Comparison of ENCODE assay signal across 20 mouse cellular contexts in genomic region chr8:9654826-9655225, GRCm38 (mm10).
DNase-seq lines count a peak whose midpoint lies in the region; ATAC-seq and TF ChIP-seq lines count a peak whose summit lies in the region.
"Had no signal": no experiment of that assay in that cellular context is flagged by ENCODE, and none has a peak within 500 bp of the region (broad histone marks: within the 10 kb centered on the region; RNA-seq: fewer than 3 reads in every experiment).

No protein-coding gene starts in this region.

- no peak overlapping the region for H3K27ac ChIP-seq in intestine, postnatal 0 days (ENCODE audit: low read depth, low read length)
- H3K27ac ChIP-seq: embryonic facial prominence, embryonic 15.5 days; forebrain, embryonic 10.5 days; forebrain, embryonic 15.5 days; heart, embryonic 13.5 days; hindbrain, embryonic 15.5 days had no signal

- no peaks in the 10 kb centered on the region for H3K27me3 ChIP-seq in intestine, postnatal 0 days (replicated peaks; ENCODE audit: control insufficient read depth, insufficient read depth, low read length)
- H3K27me3 ChIP-seq: CH12.LX; embryonic facial prominence, embryonic 15.5 days; forebrain, embryonic 15.5 days; heart, embryonic 13.5 days; hindbrain, embryonic 15.5 days had no signal

- no peak overlapping the region for H3K4me2 ChIP-seq in intestine, postnatal 0 days (replicated peaks; ENCODE audit: low read depth)
- H3K4me2 ChIP-seq: embryonic facial prominence, embryonic 15.5 days; forebrain, embryonic 15.5 days; heart, embryonic 13.5 days; hindbrain, embryonic 15.5 days had no signal

- 78% methylated on average over 6 of the region's 6 CpGs for WGBS in intestine, postnatal 0 days

- peak; percentile 11 for DNase-seq in cerebellum, adult 8-10 months
- DNase-seq in cerebellum, postnatal 4 days (ENCODE audit: low spot score in 2 of 2): no peak
- peak; percentile 20 for DNase-seq in cerebellum, adult 9-11 months
- DNase-seq in layer of hippocampus, adult 18-20 months (ENCODE audit: low spot score in 2 of 2): peak; percentile 38 to 65
- no peak for DNase-seq in left cerebral cortex, adult 18-20 months (ENCODE audit: low spot score in 2 of 2)
- DNase-seq: adrenal gland, adult 2 months; adrenal gland, postnatal 25 days; embryo, embryonic 11 days; gastrocnemius, postnatal 36 days; heart, adult 11 months; heart, postnatal 36 days had no signal

- no peak for ATAC-seq in intestine, postnatal 0 days
- ATAC-seq: forebrain, embryonic 15.5 days; Patski had no signal

- H3K9me3 ChIP-seq in intestine, postnatal 0 days (ENCODE audit: control insufficient read depth): no peaks in the 10 kb centered on the region
- H3K9me3 ChIP-seq: embryonic facial prominence, embryonic 15.5 days; forebrain, embryonic 10.5 days; forebrain, embryonic 15.5 days; heart, embryonic 13.5 days; hindbrain, embryonic 15.5 days had no signal

- no peak for TF ChIP-seq CTCF in intestine, postnatal 0 days (IDR thresholded peaks at IDR 0.05; ENCODE audit: low read depth)

- H3K4me3 ChIP-seq in intestine, postnatal 0 days (ENCODE audit: low read depth, low read length): no peak overlapping the region
- H3K4me3 ChIP-seq: embryonic facial prominence, embryonic 15.5 days; erythroblast, embryonic 14.5 days; forebrain, embryonic 10.5 days; forebrain, embryonic 15.5 days; heart, embryonic 13.5 days; hindbrain, embryonic 15.5 days had no signal

- H3K36me3 ChIP-seq in intestine, postnatal 0 days (ENCODE audit: control insufficient read depth, insufficient read depth): no peaks in the 10 kb centered on the region
- H3K36me3 ChIP-seq: embryonic facial prominence, embryonic 15.5 days; forebrain, embryonic 10.5 days; forebrain, embryonic 15.5 days; heart, embryonic 13.5 days; hindbrain, embryonic 15.5 days had no signal

- H3K9ac ChIP-seq in intestine, postnatal 0 days (ENCODE audit: low read depth, low read length): no peak overlapping the region
- H3K9ac ChIP-seq: embryonic facial prominence, embryonic 15.5 days; forebrain, embryonic 15.5 days; heart, embryonic 13.5 days; hindbrain, embryonic 15.5 days had no signal

- H3K4me1 ChIP-seq in intestine, postnatal 0 days (replicated peaks; ENCODE audit: control insufficient read depth, insufficient read depth, low read length): no peaks in the 10 kb centered on the region
- H3K4me1 ChIP-seq: embryonic facial prominence, embryonic 15.5 days; forebrain, embryonic 10.5 days; forebrain, embryonic 15.5 days; hindbrain, embryonic 15.5 days had no signal

Comparison
In these comparisons a context has a peak if more than half of its experiments do, and no peak if none do; other contexts are left out.
1. DNase-seq: peak in cerebellum, adult 8-10 months (single experiment), cerebellum, adult 9-11 months (single experiment) and layer of hippocampus, adult 18-20 months (2 of 2); none in cerebellum, postnatal 4 days (0 of 2) and left cerebral cortex, adult 18-20 months (0 of 2).